Mouse (Mus musculus): ENCODE measurements around the gene Dmtf1. TPM values are rescaled to one million over a fixed set of nuclear protein-coding genes. Genes with fewer than 3 reads are reported as not detected.
"Not testable (repeated sequence)": the region's sequence is repeated elsewhere in the genome, so short reads cannot be mapped to it uniquely, and the experiment has no call there.

Dmtf1 gene
- polyA plus RNA-seq (2015; fragmentation: Nextera tagmentation; extraction: Ambion mirVana): 44.9 and 48.9 TPM in 2 replicates

GRCm38 (mm10) chr5:9161456-9162041, at the start of gene Dmtf1:
Dmtf1 (minus strand) TSS chr5:9161776.
- H3K4me2 ChIP-seq (ENCODE audit: low read depth, low read length): peak within 1 kb of the TSS; percentile 79
- peak within 1 kb of the TSS; percentile 69 for H3K4me3 ChIP-seq (ENCODE audit: low read length)
- peak within 1 kb of the TSS; percentile 100 for H3K27ac ChIP-seq (ENCODE audit: low read length)
- no peaks in the 10 kb centered on the region for H3K27me3 ChIP-seq (ENCODE audit: control insufficient read depth, insufficient read depth, low read depth, low read length)
- no peaks in the 10 kb centered on the region for H3K36me3 ChIP-seq (ENCODE audit: control insufficient read depth, insufficient read depth, low read length)
- H3K4me1 ChIP-seq (replicated peaks; ENCODE audit: control insufficient read depth, insufficient read depth, low read length): peaks cover 7% of the 10 kb centered on the region; the same call in 1 of the 2 replicates
- under 1% methylated on average over 63 of the region's 64 CpGs for WGBS
- peak; percentile 97 for ATAC-seq (ENCODE audit: low read depth)
- H3K9me3 ChIP-seq (ENCODE audit: control insufficient read depth, low read length): no peaks in the 10 kb centered on the region
- peak within 1 kb of the TSS; percentile 99 for H3K9ac ChIP-seq (ENCODE audit: low read length)

- no peaks in the 10 kb centered on the region for H3K36me3 ChIP-seq (ENCODE audit: control insufficient read depth, insufficient read depth, low read length)
- no peaks in the 10 kb centered on the region for H3K4me1 ChIP-seq (replicated peaks; ENCODE audit: control insufficient read depth, insufficient read depth, low read length)
- 55% methylated on average over 1 of the region's 1 CpGs for WGBS
- ATAC-seq (ENCODE audit: low read depth): no peak
- H3K9me3 ChIP-seq (ENCODE audit: control insufficient read depth, low read length): no peaks in the 10 kb centered on the region
- H3K9ac ChIP-seq (ENCODE audit: low read length): no peak overlapping the region
- H3K4me3 ChIP-seq (ENCODE audit: low read length): no peak overlapping the region
- H3K27ac ChIP-seq (ENCODE audit: low read length): no peak overlapping the region
- H3K4me2 ChIP-seq (ENCODE audit: low read depth, low read length): no peak overlapping the region
- H3K27me3 ChIP-seq (ENCODE audit: control insufficient read depth, insufficient read depth, low read depth, low read length): no peaks in the 10 kb centered on the region
Observed at GRCm38 (mm10) chr5:9186467-9186866, 24.9 kb upstream of the Dmtf1 start.

GRCm38 (mm10) chr5:9173295-9173694, 11.7 kb upstream of the Dmtf1 start:
- no peak for ATAC-seq (ENCODE audit: low read depth)

GRCm38 (mm10) chr5:9169328-9170005, 7.9 kb upstream of the Dmtf1 start:
- not testable (repeated sequence) for H3K27ac ChIP-seq (ENCODE audit: low read length); H3K36me3 ChIP-seq (ENCODE audit: control insufficient read depth, insufficient read depth, low read length); H3K27me3 ChIP-seq (ENCODE audit: control insufficient read depth, insufficient read depth, low read depth, low read length); H3K4me3 ChIP-seq (ENCODE audit: low read length); H3K4me2 ChIP-seq (ENCODE audit: low read depth, low read length); H3K9me3 ChIP-seq (ENCODE audit: control insufficient read depth, low read length); H3K4me1 ChIP-seq (replicated peaks; ENCODE audit: control insufficient read depth, insufficient read depth, low read length); ATAC-seq (ENCODE audit: low read depth); H3K9ac ChIP-seq (ENCODE audit: low read length)
- 73% methylated on average over 4 of the region's 5 CpGs for WGBS

More at GRCm38 (mm10) chr5:9173295-9173694, 11.7 kb upstream of the Dmtf1 start:
- Histone ChIP-seq H3K27ac (ENCODE audit: low read length) (no peak overlapping the region), H3K4me2 (ENCODE audit: low read depth, low read length) (no peak overlapping the region), H3K9ac (ENCODE audit: low read length) (no peak overlapping the region), H3K4me3 (ENCODE audit: low read length) (no peak overlapping the region), H3K27me3 (ENCODE audit: control insufficient read depth, insufficient read depth, low read depth, low read length) (no peaks in the 10 kb centered on the region), H3K9me3 (ENCODE audit: control insufficient read depth, low read length) (no peaks in the 10 kb centered on the region), H3K4me1 (replicated peaks; ENCODE audit: control insufficient read depth, insufficient read depth, low read length) (no peaks in the 10 kb centered on the region), H3K36me3 (ENCODE audit: control insufficient read depth, insufficient read depth, low read length) (no peaks in the 10 kb centered on the region)
- WGBS: 69% methylated on average over 2 of the region's 2 CpGs

- no peak overlapping the region for H3K4me3 ChIP-seq (ENCODE audit: low read length)
- H3K4me1 ChIP-seq (replicated peaks; ENCODE audit: control insufficient read depth, insufficient read depth, low read length): peaks cover 5% of the 10 kb centered on the region; the same call in 1 of the 2 replicates
- no peak overlapping the region for H3K27ac ChIP-seq (ENCODE audit: low read length)
- H3K4me2 ChIP-seq (ENCODE audit: low read depth, low read length): no peak overlapping the region
- no peaks in the 10 kb centered on the region for H3K36me3 ChIP-seq (ENCODE audit: control insufficient read depth, insufficient read depth, low read length)
- H3K27me3 ChIP-seq (ENCODE audit: control insufficient read depth, insufficient read depth, low read depth, low read length): no peaks in the 10 kb centered on the region
- no peak overlapping the region for H3K9ac ChIP-seq (ENCODE audit: low read length)
- no peaks in the 10 kb centered on the region for H3K9me3 ChIP-seq (ENCODE audit: control insufficient read depth, low read length)
- WGBS: 67% methylated on average over 8 of the region's 8 CpGs
- no peak for ATAC-seq (ENCODE audit: low read depth)
Observed at GRCm38 (mm10) chr5:9166366-9166765, 4.8 kb upstream of the Dmtf1 start.

- H3K36me3 ChIP-seq (ENCODE audit: control insufficient read depth, insufficient read depth, low read length); H3K9ac ChIP-seq (ENCODE audit: low read length); H3K4me3 ChIP-seq (ENCODE audit: low read length); ATAC-seq (ENCODE audit: low read depth); H3K4me2 ChIP-seq (ENCODE audit: low read depth, low read length); H3K9me3 ChIP-seq (ENCODE audit: control insufficient read depth, low read length); H3K4me1 ChIP-seq (replicated peaks; ENCODE audit: control insufficient read depth, insufficient read depth, low read length); H3K27ac ChIP-seq (ENCODE audit: low read length); H3K27me3 ChIP-seq (ENCODE audit: control insufficient read depth, insufficient read depth, low read depth, low read length): not testable (repeated sequence)
- WGBS: 85% methylated on average over 10 of the region's 10 CpGs
Observed at GRCm38 (mm10) chr5:9165151-9165550, 3.6 kb upstream of the Dmtf1 start.

DNA sequence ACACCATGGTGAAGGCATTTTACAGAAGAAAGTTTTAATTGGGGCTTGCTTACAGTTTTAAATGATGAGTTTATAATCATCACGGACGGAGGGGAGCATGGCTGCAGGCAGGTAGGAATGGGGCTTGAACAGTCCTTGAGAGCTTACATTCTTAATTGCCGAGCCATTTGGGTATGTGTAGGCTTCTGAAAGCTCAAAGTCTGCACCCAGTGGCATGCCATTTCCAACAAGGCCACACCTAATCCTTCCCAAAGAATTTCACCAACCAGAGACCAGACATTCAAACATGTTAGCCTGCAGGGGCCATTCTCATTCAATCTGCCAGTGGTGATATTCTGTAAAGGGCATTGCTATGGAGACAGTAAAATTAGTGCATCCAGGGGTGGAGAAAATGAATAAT, 1.8 kb upstream of the Dmtf1 start:
- no peak overlapping the region for H3K27ac ChIP-seq (ENCODE audit: low read length)
- WGBS: 93% methylated on average over 3 of the region's 3 CpGs
- no peak for ATAC-seq (ENCODE audit: low read depth)

GRCm38 (mm10) chr5:9162088-9162487, 512 bp upstream of the Dmtf1 start:
- peak; percentile 8 for ATAC-seq (ENCODE audit: low read depth)
- Histone ChIP-seq H3K27ac (ENCODE audit: low read length) (peak overlapping the region; percentile 100), H3K9me3 (ENCODE audit: control insufficient read depth, low read length) (no peaks in the 10 kb centered on the region), H3K36me3 (ENCODE audit: control insufficient read depth, insufficient read depth, low read length) (no peaks in the 10 kb centered on the region), H3K4me3 (ENCODE audit: low read length) (peak overlapping the region; percentile 69), H3K4me1 (replicated peaks; ENCODE audit: control insufficient read depth, insufficient read depth, low read length) (peaks cover 7% of the 10 kb centered on the region; the same call in 1 of the 2 replicates), H3K27me3 (ENCODE audit: control insufficient read depth, insufficient read depth, low read depth, low read length) (no peaks in the 10 kb centered on the region), H3K4me2 (ENCODE audit: low read depth, low read length) (peak overlapping the region; percentile 79), H3K9ac (ENCODE audit: low read length) (peak overlapping the region; percentile 67)
- WGBS: 8% methylated on average over 7 of the region's 7 CpGs

More for the DNA sequence above, 1.8 kb upstream of the Dmtf1 start:
- Histone ChIP-seq H3K9me3 (ENCODE audit: control insufficient read depth, low read length) (no peaks in the 10 kb centered on the region), H3K4me3 (ENCODE audit: low read length) (no peak overlapping the region), H3K9ac (ENCODE audit: low read length) (no peak overlapping the region), H3K36me3 (ENCODE audit: control insufficient read depth, insufficient read depth, low read length) (no peaks in the 10 kb centered on the region), H3K4me2 (ENCODE audit: low read depth, low read length) (no peak overlapping the region), H3K4me1 (replicated peaks; ENCODE audit: control insufficient read depth, insufficient read depth, low read length) (peaks cover 7% of the 10 kb centered on the region; the same call in 1 of the 2 replicates), H3K27me3 (ENCODE audit: control insufficient read depth, insufficient read depth, low read depth, low read length) (no peaks in the 10 kb centered on the region)

GRCm38 (mm10) chr5:9160831-9161455, 633 bp downstream of the Dmtf1 start:
- 0% methylated on average over 46 of the region's 55 CpGs for WGBS
- Histone ChIP-seq H3K4me1 (replicated peaks; ENCODE audit: control insufficient read depth, insufficient read depth, low read length) (peaks cover 7% of the 10 kb centered on the region; the same call in 1 of the 2 replicates), H3K27me3 (ENCODE audit: control insufficient read depth, insufficient read depth, low read depth, low read length) (no peaks in the 10 kb centered on the region), H3K9me3 (ENCODE audit: control insufficient read depth, low read length) (no peaks in the 10 kb centered on the region), H3K4me3 (ENCODE audit: low read length) (peak overlapping the region; percentile 69), H3K36me3 (ENCODE audit: control insufficient read depth, insufficient read depth, low read length) (no peaks in the 10 kb centered on the region), H3K4me2 (ENCODE audit: low read depth, low read length) (peak overlapping the region; percentile 62), H3K27ac (ENCODE audit: low read length) (peak overlapping the region; percentile 100), H3K9ac (ENCODE audit: low read length) (peak overlapping the region; percentile 99)
- peak; percentile 68 for ATAC-seq (ENCODE audit: low read depth)
